Mouse (Mus musculus) hindbrain, embryonic 15.5 days (tissue): ENCODE results near the gene Gm49354. TPM values are rescaled to one million over a fixed set of nuclear protein-coding genes. Genes with fewer than 3 reads are reported as not detected.
"Not testable (repeated sequence)": the region's sequence is repeated elsewhere in the genome, so short reads cannot be mapped to it uniquely, and the experiment has no call there.

ENCODE experiments used
- ATAC-seq: fragments of 200-750 bp; cut with Nextera tagmentation; 2 replicates; pipeline ENCODE4 v1.8.0; 2017; ENCODE audit warnings: low read depth, moderate number of reproducible peaks, moderate TSS enrichment; ENCODE audit not compliant: low FRiP score
- H3K27ac ChIP-seq: fragments of 300-500 bp; sonication (generic); replicated peaks from 2 replicates; pipeline ENCODE4 v1.5.1; 2015; ENCODE audit warnings: mild to moderate bottlenecking, inconsistent platforms
- H3K27me3 ChIP-seq: fragments of 300-500 bp; sonication (generic); 2 replicates; pipeline ENCODE4 v1.6.1; 2015; ENCODE audit warnings: control low read depth, inconsistent platforms
- H3K36me3 ChIP-seq: fragments of 300-500 bp; sonication (generic); 2 replicates; pipeline ENCODE4 v1.6.1; 2015; ENCODE audit warnings: control low read depth, inconsistent platforms
- H3K4me1 ChIP-seq: fragments of 300-500 bp; sonication (generic); replicated peaks from 2 replicates; pipeline ENCODE4 v1.6.1; 2015; ENCODE audit warnings: control low read depth, inconsistent platforms
- H3K4me2 ChIP-seq: fragments of 300-500 bp; sonication (generic); 2 replicates; pipeline ENCODE4 v1.6.1; 2015; ENCODE audit warnings: moderate library complexity, mild to moderate bottlenecking, inconsistent platforms
- H3K4me3 ChIP-seq: fragments of 300-500 bp; sonication (generic); 2 replicates; pipeline ENCODE4 v1.5.1; 2015; ENCODE audit warnings: mild to moderate bottlenecking, inconsistent platforms
- H3K9ac ChIP-seq: fragments of 300-500 bp; sonication (generic); 2 replicates; pipeline ENCODE4 v1.6.1; 2015; ENCODE audit warnings: inconsistent platforms
- H3K9me3 ChIP-seq: fragments of 300-500 bp; sonication (generic); 2 replicates; pipeline ENCODE4 v1.6.1; 2016; ENCODE audit warnings: control low read depth, inconsistent platforms
- WGBS: fragments of 180-500 bp; shearing (Covaris S2); methylation state at CpG from one replicate; pipeline ENCODE4 v1.1.7; 2015; 5-methylcytosine and 5-hydroxymethylcytosine counted together
- polyA plus RNA-seq: library from polyadenylated mRNA; unstranded; fragments of >200 nt; fragmentation: Nextera tagmentation; extraction: Ambion mirVana; gene quantifications from 2 replicates; pipeline ENCODE4 v1.2.1, GENCODE M21; 2015

The Gm49354 gene
- polyA plus RNA-seq, 1 experiment from 2014 or later: not detected

- Histone ChIP-seq H3K27ac (no peak overlapping the region), H3K9me3 (no peaks in the 10 kb centered on the region), H3K27me3 (no peaks in the 10 kb centered on the region), H3K9ac (no peak overlapping the region), H3K4me3 (no peak overlapping the region), H3K36me3 (peaks cover 92% of the 10 kb centered on the region), H3K4me2 (no peak overlapping the region), H3K4me1 (no peaks in the 10 kb centered on the region)
- 96% methylated on average over 6 of the region's 6 CpGs for WGBS
- ATAC-seq: no peak
Observed at GRCm38 (mm10) chr13:59795807-59796465, 13.9 kb upstream of the Gm49354 start.

GRCm38 (mm10) chr13:59794786-59795185 is 12.7 kb upstream of the Gm49354 start:
- Histone ChIP-seq H3K4me2 (no peak overlapping the region), H3K36me3 (peaks cover 92% of the 10 kb centered on the region), H3K9ac (no peak overlapping the region), H3K4me3 (no peak overlapping the region), H3K27me3 (no peaks in the 10 kb centered on the region), H3K9me3 (no peaks in the 10 kb centered on the region), H3K27ac (no peak overlapping the region), H3K4me1 (no peaks in the 10 kb centered on the region)
- ATAC-seq: no peak
- 92% methylated on average over 1 of the region's 1 CpGs for WGBS

GRCm38 (mm10) chr13:59779744-59780264 is 2.2 kb downstream of the Gm49354 start:
- not testable (repeated sequence) for ATAC-seq, H3K4me2 ChIP-seq, H3K9me3 ChIP-seq, H3K27me3 ChIP-seq, H3K9ac ChIP-seq, H3K4me1 ChIP-seq, H3K4me3 ChIP-seq, H3K27ac ChIP-seq
- 100% methylated on average over 1 of the region's 1 CpGs for WGBS
- H3K36me3 ChIP-seq: peaks cover 74% of the 10 kb centered on the region

DNA sequence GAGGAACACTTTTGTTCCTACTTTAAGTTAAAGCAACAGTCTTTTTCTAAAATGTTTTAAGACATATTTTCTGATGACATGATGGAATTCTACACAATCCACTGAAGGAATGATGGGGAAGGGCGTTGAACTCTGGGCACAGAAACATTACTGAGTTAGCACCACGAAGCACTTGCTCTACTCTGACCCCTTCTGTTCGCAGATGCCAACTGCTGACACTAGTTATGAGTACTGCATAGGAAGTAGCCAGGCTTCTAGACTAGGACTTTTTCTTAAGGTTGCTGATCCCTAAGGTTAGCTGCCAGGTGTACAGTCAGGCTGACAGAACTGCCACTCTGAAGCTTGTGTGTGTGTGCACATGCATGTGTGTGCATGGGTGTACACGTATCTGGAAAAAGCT is 2.8 kb downstream of the Gm49354 start:
- ATAC-seq: no peak
- Histone ChIP-seq H3K36me3 (peaks cover 76% of the 10 kb centered on the region), H3K4me3 (no peak overlapping the region), H3K27me3 (no peaks in the 10 kb centered on the region), H3K9me3 (no peaks in the 10 kb centered on the region), H3K4me2 (no peak overlapping the region), H3K4me1 (no peaks in the 10 kb centered on the region), H3K9ac (no peak overlapping the region), H3K27ac (no peak overlapping the region)
- 87% methylated on average over 4 of the region's 4 CpGs for WGBS

DNA sequence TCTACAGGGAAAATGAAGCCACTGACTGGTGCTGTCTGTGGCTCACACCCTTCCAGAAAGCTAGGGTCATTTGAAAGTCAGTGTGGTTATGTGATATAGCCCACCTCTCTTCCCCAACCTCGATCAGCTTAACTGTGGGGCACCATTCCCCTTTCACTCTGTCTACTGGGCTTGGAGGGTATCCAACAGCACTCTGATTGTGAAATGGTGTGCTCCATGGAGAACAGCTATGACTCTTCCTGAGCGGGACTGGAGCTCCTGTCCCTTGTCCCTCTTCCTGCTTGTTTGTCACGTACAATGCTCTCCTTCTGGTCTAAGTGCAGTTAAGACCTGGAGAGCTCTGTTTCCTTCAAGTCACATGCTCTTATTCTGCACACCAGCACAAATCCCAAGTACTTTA is 6.9 kb downstream of the Gm49354 start:
- peaks cover 13% of the 10 kb centered on the region for H3K4me1 ChIP-seq
- ATAC-seq: no peak
- H3K4me3 ChIP-seq: no peak overlapping the region
- no peak overlapping the region for H3K4me2 ChIP-seq
- H3K9me3 ChIP-seq: no peaks in the 10 kb centered on the region
- no peaks in the 10 kb centered on the region for H3K27me3 ChIP-seq
- H3K27ac ChIP-seq: no peak overlapping the region
- H3K9ac ChIP-seq: no peak overlapping the region
- 90% methylated on average over 3 of the region's 3 CpGs for WGBS
- H3K36me3 ChIP-seq: peaks cover 50% of the 10 kb centered on the region

- H3K4me1 ChIP-seq: peaks cover 40% of the 10 kb centered on the region
- no peak for ATAC-seq
- peak overlapping the region; percentile 76; the same call in 1 of the 2 replicates for H3K9ac ChIP-seq
- peak overlapping the region; percentile 98 for H3K27ac ChIP-seq
- peaks cover 16% of the 10 kb centered on the region for H3K36me3 ChIP-seq
- no peak overlapping the region for H3K4me3 ChIP-seq
- H3K27me3 ChIP-seq: no peaks in the 10 kb centered on the region
- 59% methylated on average over 9 of the region's 9 CpGs for WGBS
- peak overlapping the region; percentile 66; the same call in 1 of the 2 replicates for H3K4me2 ChIP-seq
- no peaks in the 10 kb centered on the region for H3K9me3 ChIP-seq
Observed at GRCm38 (mm10) chr13:59771257-59771656, 10.8 kb downstream of the Gm49354 start.

GRCm38 (mm10) chr13:59770847-59771246 is 11.2 kb downstream of the Gm49354 start:
- Histone ChIP-seq H3K27me3 (no peaks in the 10 kb centered on the region), H3K4me3 (peak overlapping the region; percentile 89), H3K9me3 (no peaks in the 10 kb centered on the region), H3K4me1 (peaks cover 44% of the 10 kb centered on the region), H3K27ac (peak overlapping the region; percentile 98), H3K36me3 (peaks cover 16% of the 10 kb centered on the region), H3K4me2 (peak overlapping the region; percentile 66), H3K9ac (peak overlapping the region; percentile 76)
- 75% methylated on average over 9 of the region's 9 CpGs for WGBS
- no peak for ATAC-seq

DNA sequence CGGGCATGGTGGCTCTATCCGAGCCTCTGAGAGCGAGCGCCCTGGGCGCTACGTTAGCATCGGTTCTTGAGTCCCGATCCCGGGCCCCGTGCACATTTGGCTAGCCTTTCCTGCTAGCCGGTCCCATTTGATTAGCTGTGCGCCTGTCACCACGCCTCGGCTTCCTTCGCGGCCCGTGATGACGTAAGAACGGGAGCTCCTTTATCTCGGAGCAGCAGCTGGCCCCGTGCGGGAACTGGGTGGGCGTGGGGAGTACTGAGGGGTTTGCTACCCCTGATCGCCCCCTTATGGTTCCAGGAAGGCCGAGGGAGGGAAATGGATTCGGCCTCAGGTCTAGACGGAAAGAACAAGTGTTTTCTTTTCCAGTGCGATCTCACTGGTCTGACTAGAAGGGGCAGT is 11.9 kb downstream of the Gm49354 start:
- peak overlapping the region; percentile 98 for H3K27ac ChIP-seq
- peaks cover 47% of the 10 kb centered on the region for H3K4me1 ChIP-seq
- 0% methylated on average over 28 of the region's 28 CpGs for WGBS
- no peaks in the 10 kb centered on the region for H3K27me3 ChIP-seq
- peak overlapping the region; percentile 76 for H3K9ac ChIP-seq
- peak; percentile 85 for ATAC-seq
- peak overlapping the region; percentile 89 for H3K4me3 ChIP-seq
- no peaks in the 10 kb centered on the region for H3K9me3 ChIP-seq
- H3K36me3 ChIP-seq: peaks cover 16% of the 10 kb centered on the region
- H3K4me2 ChIP-seq: peak overlapping the region; percentile 66

- WGBS: under 1% methylated on average over 91 of the region's 91 CpGs
- H3K36me3 ChIP-seq: peaks cover 10% of the 10 kb centered on the region
- H3K4me2 ChIP-seq: peak within 1 kb of the TSS; percentile 71
- peak within 1 kb of the TSS; percentile 89 for H3K4me3 ChIP-seq
- peak within 1 kb of the TSS; percentile 98 for H3K27ac ChIP-seq
- peaks cover 47% of the 10 kb centered on the region for H3K4me1 ChIP-seq
- H3K9ac ChIP-seq: peak within 1 kb of the TSS; percentile 76
- no peaks in the 10 kb centered on the region for H3K27me3 ChIP-seq
- ATAC-seq: peak; percentile 97
- no peaks in the 10 kb centered on the region for H3K9me3 ChIP-seq
Observed at GRCm38 (mm10) chr13:59769296-59770163, 12.5 kb downstream of the Gm49354 start, which contains the start of gene Isca1. Gene Isca1, minus strand, starts transcription at chr13:59769810.

- Histone ChIP-seq H3K9ac (peak overlapping the region; percentile 76), H3K9me3 (no peaks in the 10 kb centered on the region), H3K4me2 (peak overlapping the region; percentile 71), H3K4me3 (peak overlapping the region; percentile 89), H3K36me3 (peaks cover 10% of the 10 kb centered on the region), H3K27me3 (no peaks in the 10 kb centered on the region), H3K27ac (no peak overlapping the region), H3K4me1 (peaks cover 47% of the 10 kb centered on the region)
- WGBS: 33% methylated on average over 13 of the region's 13 CpGs
- ATAC-seq: no peak
Observed at GRCm38 (mm10) chr13:59768531-59768930, 13.5 kb downstream of the Gm49354 start.

- Histone ChIP-seq H3K4me3 (no peak overlapping the region), H3K4me2 (peak overlapping the region; percentile 3), H3K9me3 (no peaks in the 10 kb centered on the region), H3K27me3 (no peaks in the 10 kb centered on the region), H3K36me3 (peaks cover 4% of the 10 kb centered on the region), H3K9ac (no peak overlapping the region), H3K4me1 (peaks cover 47% of the 10 kb centered on the region), H3K27ac (no peak overlapping the region)
- 71% methylated on average over 11 of the region's 11 CpGs for WGBS
- no peak for ATAC-seq
Observed at GRCm38 (mm10) chr13:59766786-59767515, 15.1 kb downstream of the Gm49354 start.
